Mouse (Mus musculus) CH12.LX (cell line): Measurements from ENCODE around the gene Gm45837.

Source experiments
- CHD1 ChIP-seq: IDR thresholded peaks from 2 replicates; pipeline ENCODE4 v1.6.1; 2012; ENCODE audit warnings: low read depth, low read length, improper control_type of control experiment, inconsistent platforms
- CHD2 ChIP-seq: IDR thresholded peaks from 2 replicates; pipeline ENCODE4 v1.6.1; 2011; ENCODE audit warnings: low read length, improper control_type of control experiment
- CTCF ChIP-seq, 2 experiments: IDR thresholded peaks in 1 of 2; conservative IDR thresholded peaks in 1 of 2; 2 replicates each; pipeline ENCODE4 v1.5.1; 2011 to 2012; ENCODE audit warnings: low read depth in 2 of 2, low read length in 2 of 2, improper control_type of control experiment in 1 of 2, inconsistent platforms in 1 of 2, mild to moderate bottlenecking in 1 of 2, moderate library complexity in 1 of 2
- ELF1 ChIP-seq: IDR thresholded peaks from 2 replicates; pipeline ENCODE4 v1.6.1; 2014; ENCODE audit warnings: low read depth, mild to moderate bottlenecking, inconsistent platforms, low read length, improper control_type of control experiment
- HCFC1 ChIP-seq: IDR thresholded peaks from 2 replicates; pipeline ENCODE4 v1.6.1; 2012; ENCODE audit warnings: low read depth, mild to moderate bottlenecking, inconsistent platforms, low read length, improper control_type of control experiment
- JUN ChIP-seq: IDR thresholded peaks from 2 replicates; pipeline ENCODE4 v1.6.1; 2011; ENCODE audit warnings: low read depth, mild to moderate bottlenecking, low read length, improper control_type of control experiment, moderate library complexity; ENCODE audit not compliant: insufficient read depth
- MAZ ChIP-seq: IDR thresholded peaks from 2 replicates; pipeline ENCODE4 v1.6.1; 2012; ENCODE audit warnings: low read depth, mild to moderate bottlenecking, inconsistent platforms, low read length, improper control_type of control experiment, moderate library complexity
- MXI1 ChIP-seq: IDR thresholded peaks from 2 replicates; pipeline ENCODE4 v1.6.1; 2011; ENCODE audit warnings: mild to moderate bottlenecking, low read depth, low read length, improper control_type of control experiment
- NRF1 ChIP-seq: IDR thresholded peaks from 2 replicates; pipeline ENCODE4 v1.6.1; 2014; ENCODE audit warnings: low read depth, mild to moderate bottlenecking, inconsistent platforms, low read length, improper control_type of control experiment, moderate library complexity
- POLR2A ChIP-seq: IDR thresholded peaks from 2 replicates; pipeline ENCODE4 v1.6.1; 2011; ENCODE audit warnings: low read depth, mild to moderate bottlenecking, improper control_type of control experiment, low read length
- SIN3A ChIP-seq: IDR thresholded peaks from 2 replicates; pipeline ENCODE4 v1.6.1; 2012; ENCODE audit warnings: low read length, improper control_type of control experiment, inconsistent platforms
- USF2 ChIP-seq: conservative IDR thresholded peaks from 2 replicates; pipeline ENCODE4 v1.6.1; 2011; ENCODE audit warnings: low read depth, low read length, improper control_type of control experiment

DNA sequence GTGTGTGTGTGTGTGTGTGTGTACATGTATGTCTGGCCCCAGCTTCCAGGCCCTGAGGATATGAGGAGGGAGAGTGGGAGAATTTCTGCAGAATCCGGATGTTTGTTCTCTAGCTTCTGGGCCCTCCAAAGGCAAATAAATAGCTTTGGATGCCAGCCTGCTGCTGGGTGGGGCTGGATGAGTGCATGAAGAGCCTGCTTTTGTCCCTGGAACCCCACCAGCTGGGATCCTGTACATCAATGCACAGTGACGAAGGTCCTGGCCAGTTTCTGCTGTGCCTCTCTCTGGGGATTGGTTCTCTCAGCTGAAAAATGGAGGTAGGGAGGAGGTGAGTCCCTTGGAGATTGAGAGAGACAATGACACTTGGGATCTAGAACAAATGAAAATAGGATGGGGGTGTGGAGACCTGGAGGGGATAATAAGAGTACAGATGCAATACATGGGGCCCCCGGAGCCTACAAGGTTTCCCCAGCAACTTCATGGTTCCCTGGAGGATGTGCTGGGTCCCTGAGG is 61.3 kb downstream of the Gm45837 start:
- TF ChIP-seq CTCF (conservative IDR thresholded peaks at IDR 0.05 in 1 of 2, IDR thresholded peaks at IDR 0.05 in 1 of 2; ENCODE audit: low read depth in 2 of 2, low read length in 2 of 2): no peak
- no peak for TF ChIP-seq CHD1
- TF ChIP-seq CHD2: no peak
- no peak for TF ChIP-seq MXI1
- no peak for TF ChIP-seq POLR2A
- TF ChIP-seq USF2: no peak
- TF ChIP-seq JUN: no peak
- no peak for TF ChIP-seq SIN3A
- no peak for TF ChIP-seq MAZ
- no peak for TF ChIP-seq ELF1
- no peak for TF ChIP-seq NRF1
- TF ChIP-seq HCFC1: no peak
